Mouse (Mus musculus) liver, embryonic 15.5 days (tissue): ENCODE measurements at regions not wholly inside any gene's neighbourhood (a gene's known extent, or its start where the extent isn't known, plus 50 kb on each side); places are given as distances from the start of the nearest gene placed in this dataset.

ENCODE experiments used
- ATAC-seq: fragments of 200-750 bp; cut with Nextera tagmentation; 2 replicates; pipeline ENCODE4 v1.8.0; 2017; ENCODE audit warnings: moderate number of reproducible peaks, mild to moderate bottlenecking, moderate library complexity; ENCODE audit not compliant: insufficient read depth
- H3K27ac ChIP-seq: fragments of 300-500 bp; sonication (generic); replicated peaks from 2 replicates; pipeline ENCODE4 v1.5.1; 2015; ENCODE audit warnings: mild to moderate bottlenecking, inconsistent platforms
- H3K27me3 ChIP-seq: fragments of 300-500 bp; sonication (generic); 2 replicates; pipeline ENCODE4 v1.6.1; 2015; ENCODE audit warnings: mild to moderate bottlenecking, inconsistent platforms
- H3K36me3 ChIP-seq: fragments of 300-500 bp; sonication (generic); replicated peaks from 2 replicates; pipeline ENCODE4 v1.6.1; 2015; ENCODE audit warnings: moderate library complexity, mild to moderate bottlenecking, inconsistent platforms
- H3K4me1 ChIP-seq: fragments of 300-500 bp; sonication (generic); replicated peaks from 2 replicates; pipeline ENCODE4 v1.6.1; 2015; ENCODE audit warnings: inconsistent platforms
- H3K4me2 ChIP-seq: fragments of 300-500 bp; sonication (generic); 2 replicates; pipeline ENCODE4 v1.6.1; 2015; ENCODE audit warnings: moderate library complexity, mild to moderate bottlenecking, inconsistent platforms
- H3K4me3 ChIP-seq: fragments of 300-500 bp; sonication (generic); replicated peaks from 2 replicates; pipeline ENCODE4 v1.5.1; 2015; ENCODE audit warnings: mild to moderate bottlenecking, inconsistent platforms
- H3K9ac ChIP-seq: fragments of 300-500 bp; sonication (generic); 2 replicates; pipeline ENCODE4 v1.6.1; 2015; ENCODE audit warnings: moderate library complexity, mild to moderate bottlenecking, inconsistent platforms
- H3K9me3 ChIP-seq: fragments of 300-500 bp; sonication (generic); replicated peaks from 2 replicates; pipeline ENCODE4 v1.6.1; 2016; ENCODE audit warnings: inconsistent platforms
- WGBS: fragments of 180-500 bp; shearing (Covaris S2); methylation state at CpG from one replicate; pipeline ENCODE4 v1.1.7; 2015; ENCODE audit warnings: mixed read lengths; ENCODE audit not compliant: insufficient replicate concordance; 5-methylcytosine and 5-hydroxymethylcytosine counted together

DNA sequence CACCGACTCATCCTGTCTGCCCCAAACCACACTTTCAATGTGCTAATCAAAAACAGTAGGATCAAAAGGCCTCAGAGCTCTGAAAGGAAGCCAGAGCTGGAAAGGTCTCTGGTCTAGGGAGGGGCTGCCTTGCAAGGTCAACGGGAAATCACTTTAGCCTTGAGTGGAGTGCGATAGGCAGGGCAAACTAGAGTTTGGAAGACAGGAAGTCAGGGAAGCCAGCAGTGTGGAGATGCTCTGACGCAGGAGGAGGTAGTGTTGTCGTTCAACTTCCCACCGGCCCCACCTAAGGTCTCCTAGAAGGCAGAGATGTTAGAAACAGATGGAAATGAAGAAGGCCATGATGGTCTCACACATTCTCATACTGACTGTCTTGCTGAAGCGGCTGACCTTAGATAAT is 52.0 kb upstream of the Trp53i11 start:
- WGBS = 39% methylated on average over 7 of the region's 7 CpGs
- no peak for ATAC-seq
- H3K4me2 ChIP-seq = no peak overlapping the region
- H3K27ac ChIP-seq = no peak overlapping the region
- H3K36me3 ChIP-seq = no peaks in the 10 kb centered on the region
- H3K4me1 ChIP-seq = no peaks in the 10 kb centered on the region
- no peak overlapping the region for H3K4me3 ChIP-seq
- H3K9me3 ChIP-seq = no peaks in the 10 kb centered on the region
- no peaks in the 10 kb centered on the region for H3K27me3 ChIP-seq
- H3K9ac ChIP-seq = no peak overlapping the region

- Histone ChIP-seq H3K9ac (no peak overlapping the region), H3K27me3 (no peaks in the 10 kb centered on the region), H3K4me3 (no peak overlapping the region), H3K4me1 (no peaks in the 10 kb centered on the region), H3K9me3 (no peaks in the 10 kb centered on the region), H3K4me2 (no peak overlapping the region), H3K27ac (no peak overlapping the region), H3K36me3 (no peaks in the 10 kb centered on the region)
- ATAC-seq = no peak
- 57% methylated on average over 10 of the region's 10 CpGs for WGBS
These were observed 53.9 kb upstream of the Trp53i11 start for GRCm38 (mm10) chr2:93133301-93133971.

DNA sequence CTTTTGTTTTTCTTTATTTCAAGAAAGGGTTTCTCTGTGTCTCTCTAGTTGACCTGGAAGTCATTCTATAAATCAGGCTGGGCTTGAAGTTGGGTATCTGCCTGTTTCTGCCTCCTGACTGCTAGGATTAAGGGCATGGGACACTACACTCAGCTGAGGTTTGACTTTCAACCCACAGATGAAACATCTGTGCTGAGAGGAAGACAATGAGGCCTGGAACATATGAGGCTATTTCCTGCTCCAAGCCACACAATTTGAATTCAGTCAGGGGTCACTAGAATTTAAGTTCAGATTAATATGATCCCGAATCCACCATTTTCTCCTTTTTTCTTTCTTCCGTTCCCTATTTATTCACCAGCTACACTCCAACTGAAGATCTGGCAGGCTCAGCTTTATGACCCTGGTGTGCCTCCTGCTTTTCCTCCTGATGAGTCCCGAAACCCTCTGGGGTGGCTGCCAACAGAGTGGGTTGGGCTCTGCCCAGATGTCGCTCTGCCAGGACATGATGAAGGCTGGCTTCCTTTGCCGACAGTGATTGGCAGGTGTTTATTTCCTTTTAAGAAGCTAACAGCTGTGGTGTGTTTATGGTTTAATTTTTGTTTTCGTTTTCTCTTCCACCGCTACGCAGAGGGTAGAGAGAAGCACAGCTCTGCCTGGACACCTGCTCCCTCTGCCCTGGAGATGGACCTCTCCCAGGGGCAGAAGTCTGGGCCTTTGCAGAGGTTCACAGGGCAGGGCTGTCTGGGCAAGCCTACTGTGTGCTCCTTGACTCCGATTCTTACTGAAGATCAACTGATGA is 55.3 kb upstream of the Trp53i11 start:
- Histone ChIP-seq H3K27ac (no peak overlapping the region), H3K36me3 (no peaks in the 10 kb centered on the region), H3K4me1 (no peaks in the 10 kb centered on the region), H3K4me2 (no peak overlapping the region), H3K27me3 (no peaks in the 10 kb centered on the region), H3K4me3 (no peak overlapping the region), H3K9me3 (no peaks in the 10 kb centered on the region), H3K9ac (no peak overlapping the region)
- WGBS = 42% methylated on average over 9 of the region's 9 CpGs
- no peak for ATAC-seq

- Histone ChIP-seq H3K4me2 (no peak overlapping the region), H3K27me3 (no peaks in the 10 kb centered on the region), H3K27ac (no peak overlapping the region), H3K4me3 (no peak overlapping the region), H3K36me3 (no peaks in the 10 kb centered on the region), H3K4me1 (no peaks in the 10 kb centered on the region), H3K9me3 (no peaks in the 10 kb centered on the region), H3K9ac (no peak overlapping the region)
- WGBS = 52% methylated on average over 9 of the region's 9 CpGs
- no peak for ATAC-seq
These were observed 56.1 kb upstream of the Trp53i11 start for GRCm38 (mm10) chr2:93131236-93131635.

- no peak for ATAC-seq
- WGBS = 38% methylated on average over 4 of the region's 4 CpGs
- no peak overlapping the region for H3K9ac ChIP-seq
- H3K27ac ChIP-seq = no peak overlapping the region
- no peak overlapping the region for H3K4me3 ChIP-seq
- H3K36me3 ChIP-seq = no peaks in the 10 kb centered on the region
- no peaks in the 10 kb centered on the region for H3K27me3 ChIP-seq
- no peaks in the 10 kb centered on the region for H3K9me3 ChIP-seq
- no peak overlapping the region for H3K4me2 ChIP-seq
- H3K4me1 ChIP-seq = no peaks in the 10 kb centered on the region
These were observed 58.2 kb upstream of the Trp53i11 start for GRCm38 (mm10) chr2:93129176-93129575.

DNA sequence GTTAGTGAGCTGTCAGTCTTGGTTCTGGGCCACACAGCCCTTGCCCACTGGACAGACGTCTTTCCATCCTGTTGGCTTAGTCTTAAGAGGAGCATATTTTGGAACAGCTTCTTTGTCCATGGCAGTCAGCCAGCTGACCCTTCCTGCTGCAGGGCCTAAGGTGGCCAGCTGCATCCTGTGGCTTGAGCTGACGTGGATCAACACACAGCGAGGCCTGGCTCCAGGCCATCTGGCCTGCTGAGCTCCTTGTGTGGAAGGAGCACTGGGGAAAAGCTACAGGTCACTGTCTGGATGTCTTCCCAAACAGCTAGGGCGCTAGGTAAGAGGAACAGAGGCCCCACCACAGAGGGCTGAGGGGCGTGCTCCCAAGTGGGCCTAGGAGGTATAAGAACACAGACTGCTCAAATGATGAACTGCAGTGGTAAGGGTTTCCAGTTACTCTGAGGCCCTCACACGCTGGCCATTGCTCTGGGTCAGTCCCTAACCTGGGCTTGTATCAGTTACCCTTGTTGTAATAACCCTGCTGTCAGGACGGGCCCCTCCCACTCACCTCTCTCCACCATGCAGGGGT is 60.7 kb upstream of the Trp53i11 start:
- Histone ChIP-seq H3K4me2 (no peak overlapping the region), H3K36me3 (no peaks in the 10 kb centered on the region), H3K4me3 (no peak overlapping the region), H3K9ac (no peak overlapping the region), H3K9me3 (no peaks in the 10 kb centered on the region), H3K27me3 (no peaks in the 10 kb centered on the region), H3K27ac (no peak overlapping the region), H3K4me1 (no peaks in the 10 kb centered on the region)
- peak; percentile 31; the same call in 1 of the 2 replicates for ATAC-seq
- WGBS = 42% methylated on average over 7 of the region's 7 CpGs

- Histone ChIP-seq H3K4me1 (no peaks in the 10 kb centered on the region), H3K4me2 (no peak overlapping the region)
These were observed 61.2 kb upstream of the Trp53i11 start for GRCm38 (mm10) chr2:93126112-93126511.

GRCm38 (mm10) chr2:93124866-93125467 is 62.4 kb upstream of the Trp53i11 start:
- Histone ChIP-seq H3K27me3 (no peaks in the 10 kb centered on the region), H3K4me3 (no peak overlapping the region), H3K4me1 (no peaks in the 10 kb centered on the region), H3K27ac (no peak overlapping the region), H3K36me3 (no peaks in the 10 kb centered on the region), H3K4me2 (no peak overlapping the region), H3K9ac (no peak overlapping the region), H3K9me3 (no peaks in the 10 kb centered on the region)
- no peak for ATAC-seq
- WGBS = 65% methylated on average over 7 of the region's 7 CpGs

More at GRCm38 (mm10) chr2:93126112-93126511, 61.2 kb upstream of the Trp53i11 start:
- Histone ChIP-seq H3K27me3 (no peaks in the 10 kb centered on the region), H3K9me3 (no peaks in the 10 kb centered on the region), H3K4me3 (no peak overlapping the region), H3K27ac (no peak overlapping the region), H3K36me3 (no peaks in the 10 kb centered on the region), H3K9ac (no peak overlapping the region)
- ATAC-seq = no peak
- 62% methylated on average over 7 of the region's 7 CpGs for WGBS

DNA sequence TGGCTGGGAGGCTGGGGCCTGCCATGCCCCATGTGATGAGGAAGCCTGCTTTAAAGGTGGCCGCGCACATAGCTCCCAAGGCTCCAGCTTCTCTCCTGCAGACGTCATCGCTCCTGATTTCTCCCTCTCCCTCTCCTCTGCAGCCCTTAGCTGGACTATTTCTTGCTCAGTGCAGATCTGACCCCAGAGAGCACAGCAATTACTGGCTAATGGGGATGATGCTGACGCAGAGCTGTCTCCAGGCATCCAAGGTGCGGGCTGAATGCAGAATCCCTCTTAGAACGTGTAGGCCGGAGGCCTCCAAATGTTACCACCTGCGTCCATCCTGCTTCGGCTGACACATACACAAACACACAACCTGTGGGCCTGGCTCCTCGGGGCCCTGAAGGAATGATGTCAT is 63.5 kb upstream of the Trp53i11 start:
- Histone ChIP-seq H3K27me3 (no peaks in the 10 kb centered on the region), H3K4me2 (no peak overlapping the region), H3K27ac (no peak overlapping the region), H3K4me3 (no peak overlapping the region), H3K36me3 (no peaks in the 10 kb centered on the region), H3K4me1 (no peaks in the 10 kb centered on the region), H3K9me3 (no peaks in the 10 kb centered on the region), H3K9ac (no peak overlapping the region)
- ATAC-seq = no peak
- 70% methylated on average over 11 of the region's 11 CpGs for WGBS

- 62% methylated on average over 13 of the region's 13 CpGs for WGBS
- Histone ChIP-seq H3K4me3 (no peak overlapping the region), H3K4me2 (no peak overlapping the region), H3K9me3 (no peaks in the 10 kb centered on the region), H3K9ac (no peak overlapping the region), H3K36me3 (no peaks in the 10 kb centered on the region), H3K4me1 (no peaks in the 10 kb centered on the region), H3K27ac (no peak overlapping the region), H3K27me3 (no peaks in the 10 kb centered on the region)
- no peak for ATAC-seq
These were observed 67.0 kb upstream of the Trp53i11 start for GRCm38 (mm10) chr2:93120386-93120785.

- ATAC-seq = no peak
- no peak overlapping the region for H3K4me2 ChIP-seq
- H3K9me3 ChIP-seq = no peaks in the 10 kb centered on the region
- no peaks in the 10 kb centered on the region for H3K36me3 ChIP-seq
- WGBS = 59% methylated on average over 8 of the region's 8 CpGs
- H3K4me3 ChIP-seq = no peak overlapping the region
- no peak overlapping the region for H3K27ac ChIP-seq
- no peaks in the 10 kb centered on the region for H3K27me3 ChIP-seq
- no peaks in the 10 kb centered on the region for H3K4me1 ChIP-seq
- H3K9ac ChIP-seq = no peak overlapping the region
These were observed 68.3 kb upstream of the Trp53i11 start for GRCm38 (mm10) chr2:93119001-93119400.
